Mouse (Mus musculus): ENCODE results near the gene Morn3. TPM values are rescaled to one million over a fixed set of nuclear protein-coding genes. Genes with fewer than 3 reads are reported as not detected.

The Morn3 gene
- total and polyA plus RNA-seq, 2 experiments from 2014 or later, result 1.1 TPM; not detected in 1

GRCm38 (mm10) chr5:123059757-123060520 is 13.1 kb upstream of the Morn3 start:
- Histone ChIP-seq H3K4me1 (ENCODE audit: insufficient read depth) (no peaks in the 10 kb centered on the region), H3K27ac (ENCODE audit: low read depth, low read length) (no peak overlapping the region), H3K4me2 (ENCODE audit: low read depth) (no peak overlapping the region), H3K4me3 (ENCODE audit: low read depth, low read length) (no peak overlapping the region), H3K9ac (no peak overlapping the region), H3K27me3 (ENCODE audit: insufficient read depth, low read length) (no peaks in the 10 kb centered on the region), H3K9me3 (ENCODE audit: low read length) (no peaks in the 10 kb centered on the region), H3K36me3 (ENCODE audit: insufficient read depth) (no peaks in the 10 kb centered on the region)
- 34% methylated on average over 14 of the region's 14 CpGs for WGBS
- TF ChIP-seq CTCF (IDR thresholded peaks at IDR 0.05; ENCODE audit: low read depth), result peak; percentile 58
- no peak for ATAC-seq
- DNase-seq, result no peak

- 46% methylated on average over 16 of the region's 16 CpGs for WGBS
- H3K27me3 ChIP-seq (ENCODE audit: insufficient read depth, low read length), result no peaks in the 10 kb centered on the region
- no peaks in the 10 kb centered on the region for H3K36me3 ChIP-seq (ENCODE audit: insufficient read depth)
- no peak for TF ChIP-seq CTCF (IDR thresholded peaks at IDR 0.05; ENCODE audit: low read depth)
- peak overlapping the region; percentile 42 for H3K4me2 ChIP-seq (ENCODE audit: low read depth)
- no peak for ATAC-seq
- H3K4me3 ChIP-seq (ENCODE audit: low read depth, low read length), result peak overlapping the region; percentile 38
- peak overlapping the region; percentile 42 for H3K9ac ChIP-seq
- no peaks in the 10 kb centered on the region for H3K9me3 ChIP-seq (ENCODE audit: low read length)
- no peak for DNase-seq
- H3K27ac ChIP-seq (ENCODE audit: low read depth, low read length), result no peak overlapping the region
- no peaks in the 10 kb centered on the region for H3K4me1 ChIP-seq (ENCODE audit: insufficient read depth)
Measured at GRCm38 (mm10) chr5:123058251-123059102, 11.7 kb upstream of the Morn3 start.

- Histone ChIP-seq H3K9ac (peak overlapping the region; percentile 42), H3K27me3 (ENCODE audit: insufficient read depth, low read length) (no peaks in the 10 kb centered on the region), H3K27ac (ENCODE audit: low read depth, low read length) (peak overlapping the region; percentile 52; the same call in 1 of the 2 replicates), H3K9me3 (ENCODE audit: low read length) (no peaks in the 10 kb centered on the region), H3K4me2 (ENCODE audit: low read depth) (peak overlapping the region; percentile 42), H3K36me3 (ENCODE audit: insufficient read depth) (no peaks in the 10 kb centered on the region), H3K4me3 (ENCODE audit: low read depth, low read length) (peak overlapping the region; percentile 38), H3K4me1 (ENCODE audit: insufficient read depth) (no peaks in the 10 kb centered on the region)
- 8% methylated on average over 48 of the region's 48 CpGs for WGBS
- DNase-seq (peak; percentile 100), ATAC-seq (peak; percentile 99)
- peak; percentile 73 for TF ChIP-seq CTCF (IDR thresholded peaks at IDR 0.05; ENCODE audit: low read depth)
Measured at GRCm38 (mm10) chr5:123057366-123058250, 10.8 kb upstream of the Morn3 start.

- ATAC-seq, result no peak
- no peaks in the 10 kb centered on the region for H3K27me3 ChIP-seq (ENCODE audit: insufficient read depth, low read length)
- H3K27ac ChIP-seq (ENCODE audit: low read depth, low read length), result no peak overlapping the region
- no peak overlapping the region for H3K4me2 ChIP-seq (ENCODE audit: low read depth)
- no peak for DNase-seq
- no peaks in the 10 kb centered on the region for H3K4me1 ChIP-seq (ENCODE audit: insufficient read depth)
- WGBS, result 83% methylated on average over 5 of the region's 5 CpGs
- no peak overlapping the region for H3K4me3 ChIP-seq (ENCODE audit: low read depth, low read length)
- no peak; the same call in 1 of the 2 replicates for TF ChIP-seq CTCF (IDR thresholded peaks at IDR 0.05; ENCODE audit: low read depth)
- no peaks in the 10 kb centered on the region for H3K36me3 ChIP-seq (ENCODE audit: insufficient read depth)
- H3K9me3 ChIP-seq (ENCODE audit: low read length), result no peaks in the 10 kb centered on the region
- H3K9ac ChIP-seq, result no peak overlapping the region
Measured at GRCm38 (mm10) chr5:123051736-123052135, 4.9 kb upstream of the Morn3 start.

- DNase-seq (no peak), ATAC-seq (no peak)
- 78% methylated on average over 9 of the region's 9 CpGs for WGBS
- H3K9ac ChIP-seq, result no peak overlapping the region
- no peaks in the 10 kb centered on the region for H3K27me3 ChIP-seq (ENCODE audit: insufficient read depth, low read length)
- no peaks in the 10 kb centered on the region for H3K36me3 ChIP-seq (ENCODE audit: insufficient read depth)
- no peak overlapping the region for H3K4me3 ChIP-seq (ENCODE audit: low read depth, low read length)
- no peak overlapping the region for H3K27ac ChIP-seq (ENCODE audit: low read depth, low read length)
- no peaks in the 10 kb centered on the region for H3K4me1 ChIP-seq (ENCODE audit: insufficient read depth)
- TF ChIP-seq CTCF (IDR thresholded peaks at IDR 0.05; ENCODE audit: low read depth), result no peak
- no peaks in the 10 kb centered on the region for H3K9me3 ChIP-seq (ENCODE audit: low read length)
- no peak overlapping the region for H3K4me2 ChIP-seq (ENCODE audit: low read depth)
Measured at GRCm38 (mm10) chr5:123050918-123051317, 4.1 kb upstream of the Morn3 start.

GRCm38 (mm10) chr5:123049271-123049670 is 2.5 kb upstream of the Morn3 start:
- Histone ChIP-seq H3K9me3 (ENCODE audit: low read length) (no peaks in the 10 kb centered on the region), H3K9ac (no peak overlapping the region), H3K4me3 (ENCODE audit: low read depth, low read length) (no peak overlapping the region), H3K27ac (ENCODE audit: low read depth, low read length) (no peak overlapping the region), H3K4me2 (ENCODE audit: low read depth) (no peak overlapping the region; the same call in 1 of the 2 replicates), H3K4me1 (ENCODE audit: insufficient read depth) (no peaks in the 10 kb centered on the region), H3K27me3 (ENCODE audit: insufficient read depth, low read length) (no peaks in the 10 kb centered on the region), H3K36me3 (ENCODE audit: insufficient read depth) (no peaks in the 10 kb centered on the region)
- ATAC-seq (peak; percentile 61), DNase-seq (peak; percentile 58)
- TF ChIP-seq CTCF (IDR thresholded peaks at IDR 0.05; ENCODE audit: low read depth), result peak; percentile 49; the same call in 1 of the 2 replicates
- 4% methylated on average over 12 of the region's 12 CpGs for WGBS
